Mouse (Mus musculus) heart, embryonic 11.5 days (tissue): ENCODE results near the gene Snrpa1. TPM values are rescaled to one million over a fixed set of nuclear protein-coding genes. Genes with fewer than 3 reads are reported as not detected.
"Not testable (repeated sequence)": the region's sequence is repeated elsewhere in the genome, so short reads cannot be mapped to it uniquely, and the experiment has no call there.

Source experiments
- ATAC-seq: fragments of 200-750 bp; cut with Nextera tagmentation; replicated peaks from 2 replicates; pipeline ENCODE4 v1.8.0; 2017; ENCODE audit warnings: moderate library complexity; ENCODE audit not compliant: insufficient number of reproducible peaks, low FRiP score, low TSS enrichment
- H3K27ac ChIP-seq: fragments of 300-500 bp; sonication (generic); 2 replicates; pipeline ENCODE4 v1.5.1; 2014; ENCODE audit warnings: mild to moderate bottlenecking, low read depth, low read length
- H3K27me3 ChIP-seq: fragments of 300-500 bp; sonication (generic); 2 replicates; pipeline ENCODE4 v1.6.1; 2014; ENCODE audit warnings: mild to moderate bottlenecking, low read length, mixed read lengths; ENCODE audit not compliant: control insufficient read depth, insufficient read depth
- H3K36me3 ChIP-seq: fragments of 300-500 bp; sonication (generic); 2 replicates; pipeline ENCODE4 v1.6.1; 2014; ENCODE audit warnings: mild to moderate bottlenecking, low read length, moderate library complexity, mixed read lengths; ENCODE audit not compliant: control insufficient read depth, insufficient read depth
- H3K4me1 ChIP-seq: fragments of 300-500 bp; sonication (generic); 2 replicates; pipeline ENCODE4 v1.6.1; 2014; ENCODE audit warnings: low read length; ENCODE audit not compliant: control insufficient read depth, insufficient read depth
- H3K4me2 ChIP-seq: fragments of 300-500 bp; sonication (generic); 2 replicates; pipeline ENCODE4 v1.6.1; 2014; ENCODE audit warnings: mild to moderate bottlenecking, moderate library complexity
- H3K4me3 ChIP-seq: fragments of 300-500 bp; sonication (generic); 2 replicates; pipeline ENCODE4 v1.5.1; 2014; ENCODE audit warnings: low read depth, low read length
- H3K9ac ChIP-seq: fragments of 300-500 bp; sonication (generic); 2 replicates; pipeline ENCODE4 v1.6.1; 2014; ENCODE audit warnings: mild to moderate bottlenecking, low read depth, low read length, moderate library complexity
- H3K9me3 ChIP-seq: fragments of 300-500 bp; sonication (generic); replicated peaks from 2 replicates; pipeline ENCODE4 v1.6.1; 2016; ENCODE audit warnings: low read length; ENCODE audit not compliant: control insufficient read depth
- WGBS: fragments of 180-500 bp; shearing (Covaris S2); extraction: QIAGEN DNeasy Blood & Tissue Kit; methylation state at CpG from one replicate; pipeline ENCODE4 v1.1.7; 2014; ENCODE audit not compliant: insufficient replicate concordance; 5-methylcytosine and 5-hydroxymethylcytosine counted together
- polyA plus RNA-seq: library from polyadenylated mRNA; unstranded; fragments of >200 nt; fragmentation: Nextera tagmentation; extraction: Ambion mirVana; gene quantifications from 2 replicates; pipeline ENCODE4 v1.2.1, GENCODE M21; 2014

Snrpa1 gene
- polyA plus RNA-seq, 1 experiment from 2014 or later: 128 TPM

- no peak within 1 kb of the TSS for H3K9ac ChIP-seq
- no peaks in the 10 kb centered on the region for H3K4me1 ChIP-seq
- no peak for ATAC-seq
- WGBS: 76% methylated on average over 10 of the region's 10 CpGs
- H3K27me3 ChIP-seq: peaks cover 17% of the 10 kb centered on the region
- H3K36me3 ChIP-seq: no peaks in the 10 kb centered on the region
- no peaks in the 10 kb centered on the region for H3K9me3 ChIP-seq
- no peak within 1 kb of the TSS for H3K4me2 ChIP-seq
- H3K27ac ChIP-seq: no peak within 1 kb of the TSS
- H3K4me3 ChIP-seq: no peak within 1 kb of the TSS
These were observed 15.0 kb upstream of the Snrpa1 start, which contains the start of gene Gm45213 for GRCm38 (mm10) chr7:66043552-66044459. TSS of gene Gm45213 (plus strand) at chr7:66043602.

- H3K4me3 ChIP-seq: no peak overlapping the region
- no peak overlapping the region for H3K27ac ChIP-seq
- no peak overlapping the region for H3K9ac ChIP-seq
- no peaks in the 10 kb centered on the region for H3K9me3 ChIP-seq
- H3K4me2 ChIP-seq: no peak overlapping the region
- H3K4me1 ChIP-seq: no peaks in the 10 kb centered on the region
- H3K27me3 ChIP-seq: peaks cover 17% of the 10 kb centered on the region
- WGBS: 57% methylated on average over 9 of the region's 9 CpGs
- no peaks in the 10 kb centered on the region for H3K36me3 ChIP-seq
- ATAC-seq: no peak
These were observed 14.2 kb upstream of the Snrpa1 start for GRCm38 (mm10) chr7:66044617-66045016.

- H3K9me3 ChIP-seq: no peaks in the 10 kb centered on the region
- no peak overlapping the region for H3K4me2 ChIP-seq
- no peaks in the 10 kb centered on the region for H3K36me3 ChIP-seq
- H3K4me3 ChIP-seq: no peak overlapping the region
- H3K27me3 ChIP-seq: peaks cover 17% of the 10 kb centered on the region
- 52% methylated on average over 17 of the region's 17 CpGs for WGBS
- ATAC-seq: 0 out of 2 replicates have a peak, but pooled peaks have one; percentile 12
- no peak overlapping the region for H3K9ac ChIP-seq
- H3K4me1 ChIP-seq: no peaks in the 10 kb centered on the region
- no peak overlapping the region for H3K27ac ChIP-seq
These were observed 11.6 kb upstream of the Snrpa1 start for GRCm38 (mm10) chr7:66046921-66047918.

GRCm38 (mm10) chr7:66047975-66048374, 10.8 kb upstream of the Snrpa1 start:
- H3K4me3 ChIP-seq: no peak overlapping the region
- H3K27me3 ChIP-seq: peaks cover 17% of the 10 kb centered on the region
- no peak overlapping the region for H3K4me2 ChIP-seq
- H3K36me3 ChIP-seq: no peaks in the 10 kb centered on the region
- no peak overlapping the region for H3K9ac ChIP-seq
- H3K27ac ChIP-seq: no peak overlapping the region
- H3K9me3 ChIP-seq: no peaks in the 10 kb centered on the region
- H3K4me1 ChIP-seq: no peaks in the 10 kb centered on the region
- ATAC-seq: no peak
- 71% methylated on average over 4 of the region's 4 CpGs for WGBS

- no peaks in the 10 kb centered on the region for H3K4me1 ChIP-seq
- H3K4me2 ChIP-seq: no peak overlapping the region
- H3K27ac ChIP-seq: no peak overlapping the region
- no peak for ATAC-seq
- 86% methylated on average over 12 of the region's 12 CpGs for WGBS
- H3K36me3 ChIP-seq: no peaks in the 10 kb centered on the region
- no peaks in the 10 kb centered on the region for H3K9me3 ChIP-seq
- no peak overlapping the region for H3K9ac ChIP-seq
- peaks cover 17% of the 10 kb centered on the region for H3K27me3 ChIP-seq
- H3K4me3 ChIP-seq: no peak overlapping the region
These were observed 10.2 kb upstream of the Snrpa1 start for GRCm38 (mm10) chr7:66048446-66049230.

GRCm38 (mm10) chr7:66053946-66054483, 4.8 kb upstream of the Snrpa1 start:
- H3K27ac ChIP-seq: no peak overlapping the region
- no peak overlapping the region for H3K4me2 ChIP-seq
- no peak overlapping the region for H3K4me3 ChIP-seq
- H3K9me3 ChIP-seq: no peaks in the 10 kb centered on the region
- peaks cover 2% of the 10 kb centered on the region; the same call in 1 of the 2 replicates for H3K27me3 ChIP-seq
- no peaks in the 10 kb centered on the region for H3K4me1 ChIP-seq
- H3K36me3 ChIP-seq: no peaks in the 10 kb centered on the region
- ATAC-seq: no peak
- H3K9ac ChIP-seq: no peak overlapping the region
- WGBS: 79% methylated on average over 4 of the region's 4 CpGs

- H3K4me1 ChIP-seq, H3K9me3 ChIP-seq, H3K27me3 ChIP-seq, ATAC-seq, H3K4me2 ChIP-seq, H3K9ac ChIP-seq, H3K27ac ChIP-seq, H3K36me3 ChIP-seq, H3K4me3 ChIP-seq: not testable (repeated sequence)
- 16% methylated on average over 2 of the region's 2 CpGs for WGBS
These were observed 3.4 kb upstream of the Snrpa1 start for GRCm38 (mm10) chr7:66055356-66055755.
